Mouse (Mus musculus): ENCODE measurements around the gene Olfr1316.

Gene Olfr1316

GRCm38 (mm10) chr2:112134877-112135276 is at the start of gene Olfr1316:
Gene Olfr1316, minus strand, starts transcription at chr2:112134977.
- no peak for DNase-seq

DNA sequence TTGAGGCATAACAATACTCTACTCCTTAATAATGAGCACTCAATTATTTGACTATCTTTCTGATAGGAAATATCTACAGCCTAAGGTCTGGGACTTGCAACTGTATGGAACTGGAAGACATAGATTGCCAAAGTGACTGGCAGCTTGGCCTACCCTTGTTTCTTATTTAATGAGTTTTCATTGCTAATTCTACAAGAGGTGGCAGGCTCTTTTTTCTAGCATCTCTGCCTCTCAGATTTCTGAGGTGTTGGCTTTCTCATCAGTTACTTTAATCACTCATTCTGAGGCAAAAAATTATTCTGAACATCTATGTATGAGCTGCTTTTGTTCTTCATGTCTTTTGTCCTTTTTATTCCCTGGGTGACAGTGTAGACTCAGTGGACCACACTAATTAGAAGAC is 19.1 kb upstream of the Olfr1316 start, which contains the start of gene Olfr1318:
Olfr1318 (plus strand) TSS at position 301 of the 400 bp plus-strand sequence.
- no peak for DNase-seq

- DNase-seq: no peak
Observed at GRCm38 (mm10) chr2:112140029-112140428, 5.3 kb upstream of the Olfr1316 start, which contains the start of gene Olfr1317. Gene Olfr1317, plus strand, starts transcription at chr2:112140329.

- DNase-seq: no peak
Observed at GRCm38 (mm10) chr2:112115340-112115739, 19.4 kb downstream of the Olfr1316 start, which contains the start of gene Olfr1315-ps1. Gene Olfr1315-ps1, minus strand, starts transcription at chr2:112115440.

DNA sequence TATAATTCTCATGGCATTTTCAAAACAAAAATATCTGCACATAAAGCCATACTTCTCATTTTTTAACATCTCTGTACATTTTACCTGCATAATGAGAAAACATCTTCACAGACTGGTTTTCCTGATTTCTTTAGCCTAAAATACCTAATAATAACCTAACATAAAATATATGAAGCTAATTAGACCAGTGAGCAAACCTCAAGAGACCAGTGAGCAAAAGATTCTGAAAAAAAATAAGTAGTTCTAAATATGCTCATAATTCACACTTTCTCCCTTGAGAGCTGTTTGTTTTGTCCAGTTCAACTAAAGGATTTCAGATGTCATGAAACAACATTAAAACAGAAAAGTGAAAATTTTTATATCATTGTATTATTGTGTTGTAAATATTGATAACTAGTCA is 38.1 kb downstream of the Olfr1316 start, which contains the start of gene Olfr1314:
Olfr1314 (minus strand) TSS at position 101 of the 400 bp plus-strand sequence.
- no peak for DNase-seq

DNA sequence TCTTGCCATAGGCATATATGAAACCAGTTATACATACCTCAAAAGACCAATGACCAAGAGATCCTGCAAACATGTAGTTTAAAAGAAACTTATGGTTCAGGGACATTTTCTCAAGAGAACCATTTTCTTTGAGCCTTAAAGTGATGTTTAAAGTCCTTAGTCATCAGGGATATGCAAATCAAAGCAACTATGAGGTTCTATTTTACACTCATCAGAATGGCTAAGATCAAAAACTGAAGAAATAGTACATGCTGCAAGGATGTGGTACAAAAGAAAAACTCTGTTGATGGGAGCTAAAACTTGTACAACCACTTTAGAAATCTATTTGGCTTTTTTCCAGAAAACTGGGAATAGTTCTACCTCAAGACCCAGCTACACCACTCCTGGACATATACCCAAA is 57.0 kb downstream of the Olfr1316 start, which contains the start of gene Olfr1313:
Olfr1313 (minus strand) TSS at position 101 of the 400 bp plus-strand sequence.
- DNase-seq: no peak
